Mouse (Mus musculus) heart, postnatal 0 days (tissue): ENCODE measurements around the gene Plin2.

Experiments used
- CTCF ChIP-seq: IDR thresholded peaks from 2 replicates; pipeline ENCODE4 v1.5.1; 2016; ENCODE audit warnings: antibody characterized with exemption, control low read depth, low read depth
- EP300 ChIP-seq: IDR thresholded peaks from 2 replicates; pipeline ENCODE4 v1.6.1; 2016; ENCODE audit warnings: antibody characterized with exemption, low read depth

GRCm38 (mm10) chr4:86611524-86612288 is 58.2 kb downstream of the Plin2 start, which contains the start of gene Haus6:
- TF ChIP-seq EP300 (no peak), CTCF (no peak)
